Mouse (Mus musculus): ENCODE measurements around the gene Ngfr. TPM values are rescaled to one million over a fixed set of nuclear protein-coding genes. Genes with fewer than 3 reads are reported as not detected.
"Not testable (repeated sequence)": the region's sequence is repeated elsewhere in the genome, so short reads cannot be mapped to it uniquely, and the experiment has no call there.

The Ngfr gene
- polyA plus RNA-seq, 1 experiment = 42.3 TPM

- TF ChIP-seq CTCF (IDR thresholded peaks at IDR 0.05; ENCODE audit: borderline replicate concordance, extremely low read depth, insufficient read depth, insufficient read length) (no peak), POLR2A (IDR thresholded peaks at IDR 0.05; ENCODE audit: borderline replicate concordance, extremely low read depth, insufficient read depth, insufficient read length, poor library complexity, severe bottlenecking) (no peak)
- DNase-seq (ENCODE audit: low read depth) = peak; percentile 87
Observed at GRCm38 (mm10) chr11:95617785-95618465, 30.4 kb upstream of the Ngfr start.

- TF ChIP-seq POLR2A (IDR thresholded peaks at IDR 0.05; ENCODE audit: borderline replicate concordance, extremely low read depth, insufficient read depth, insufficient read length, poor library complexity, severe bottlenecking) (no peak), CTCF (IDR thresholded peaks at IDR 0.05; ENCODE audit: borderline replicate concordance, extremely low read depth, insufficient read depth, insufficient read length) (no peak)
- no peak for DNase-seq (ENCODE audit: low read depth)
Observed at GRCm38 (mm10) chr11:95614739-95615138, 27.2 kb upstream of the Ngfr start.

DNA sequence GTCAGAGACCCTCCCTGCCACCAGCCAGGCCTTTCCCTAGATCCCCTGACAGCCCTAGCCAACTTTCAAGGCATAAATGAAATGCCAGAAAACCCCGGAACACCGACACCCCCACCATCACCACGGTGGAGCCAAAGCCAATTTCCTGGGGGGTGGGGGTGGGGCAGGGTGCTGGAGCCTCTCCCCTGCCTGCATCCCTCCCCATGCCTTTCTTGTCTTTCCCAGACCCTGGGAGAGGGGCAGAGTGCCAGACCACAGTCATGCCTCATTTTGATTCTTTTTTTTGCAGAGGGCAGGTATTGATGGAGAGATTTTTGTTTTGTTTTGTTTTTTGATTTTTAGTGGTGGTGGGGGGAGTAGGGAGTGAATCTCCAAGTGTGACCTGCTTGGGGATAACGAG, 23.7 kb upstream of the Ngfr start:
- DNase-seq (ENCODE audit: low read depth) = no peak
- no peak for TF ChIP-seq CTCF (IDR thresholded peaks at IDR 0.05; ENCODE audit: borderline replicate concordance, extremely low read depth, insufficient read depth, insufficient read length)

GRCm38 (mm10) chr11:95610391-95610902, 22.9 kb upstream of the Ngfr start:
- peak; percentile 26 for DNase-seq (ENCODE audit: low read depth)
- TF ChIP-seq CTCF (IDR thresholded peaks at IDR 0.05; ENCODE audit: borderline replicate concordance, extremely low read depth, insufficient read depth, insufficient read length) (no peak), POLR2A (IDR thresholded peaks at IDR 0.05; ENCODE audit: borderline replicate concordance, extremely low read depth, insufficient read depth, insufficient read length, poor library complexity, severe bottlenecking) (no peak)

- DNase-seq (ENCODE audit: low read depth) = no peak
- TF ChIP-seq POLR2A (IDR thresholded peaks at IDR 0.05; ENCODE audit: borderline replicate concordance, extremely low read depth, insufficient read depth, insufficient read length, poor library complexity, severe bottlenecking) (no peak), CTCF (IDR thresholded peaks at IDR 0.05; ENCODE audit: borderline replicate concordance, extremely low read depth, insufficient read depth, insufficient read length) (no peak)
Observed at GRCm38 (mm10) chr11:95609924-95610323, 22.4 kb upstream of the Ngfr start.

DNA sequence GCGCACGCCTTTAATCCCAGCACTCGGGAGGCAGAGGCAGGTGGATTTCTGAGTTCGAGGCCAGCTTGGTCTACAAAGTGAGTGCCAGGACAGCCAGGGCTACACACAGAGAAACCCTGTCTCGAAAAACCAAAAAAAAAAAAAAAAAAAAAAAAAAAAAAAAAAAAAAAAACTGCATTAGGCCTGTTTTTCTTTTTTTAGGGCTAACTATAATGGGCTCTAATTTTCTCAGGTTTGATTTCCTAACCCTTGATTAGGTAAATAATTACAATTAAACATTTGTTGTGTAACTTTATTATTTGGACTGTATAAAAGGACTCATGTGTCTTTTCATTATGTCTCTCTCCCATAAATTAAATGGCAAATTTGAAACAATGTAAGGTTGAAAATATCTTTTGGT, 19.8 kb upstream of the Ngfr start:
- not testable (repeated sequence) for DNase-seq (ENCODE audit: low read depth)

DNA sequence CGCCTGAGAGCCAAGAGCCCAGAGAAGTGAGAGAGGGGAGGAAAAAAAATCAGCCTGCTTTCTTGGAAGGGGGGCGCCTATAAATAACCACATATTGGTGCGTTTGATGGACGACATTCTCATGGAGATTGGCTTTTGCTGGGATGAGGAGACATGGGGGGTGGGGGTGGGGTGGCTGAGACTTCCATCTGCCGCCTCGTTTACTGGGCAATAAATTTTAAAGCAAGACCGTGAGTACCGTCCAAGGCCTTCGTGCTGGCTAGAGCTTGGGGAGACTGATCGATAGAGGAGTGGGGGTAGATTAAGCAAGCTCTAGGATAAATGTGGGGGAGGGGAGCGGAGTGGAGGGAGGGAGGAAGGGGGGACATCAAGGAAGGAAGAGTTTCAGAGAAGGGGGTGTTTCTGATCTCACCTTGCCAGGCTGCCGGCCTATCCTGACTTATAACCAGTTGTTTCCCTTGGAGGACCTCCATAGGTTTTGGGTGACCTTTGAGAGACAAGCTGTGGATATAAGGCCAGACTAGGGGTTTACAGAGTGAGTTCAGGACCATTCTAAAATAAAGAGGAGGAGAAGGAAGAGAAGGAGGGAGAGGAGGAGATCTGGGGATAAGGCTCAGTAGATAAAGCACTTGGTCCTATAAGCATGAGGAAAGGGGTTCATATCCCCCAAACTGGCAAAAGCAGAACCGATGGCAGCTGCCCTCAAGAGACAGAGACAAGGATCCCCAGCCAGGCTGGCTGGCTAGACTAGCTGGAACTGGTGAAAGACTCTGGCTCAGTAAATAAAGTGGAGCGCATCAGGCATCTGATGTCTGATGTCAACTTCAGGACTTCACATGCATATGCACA, 10.9 kb upstream of the Ngfr start:
- TF ChIP-seq CTCF (IDR thresholded peaks at IDR 0.05; ENCODE audit: borderline replicate concordance, extremely low read depth, insufficient read depth, insufficient read length) (no peak), POLR2A (IDR thresholded peaks at IDR 0.05; ENCODE audit: borderline replicate concordance, extremely low read depth, insufficient read depth, insufficient read length, poor library complexity, severe bottlenecking) (no peak)
- peak; percentile 43 for DNase-seq (ENCODE audit: low read depth)

DNA sequence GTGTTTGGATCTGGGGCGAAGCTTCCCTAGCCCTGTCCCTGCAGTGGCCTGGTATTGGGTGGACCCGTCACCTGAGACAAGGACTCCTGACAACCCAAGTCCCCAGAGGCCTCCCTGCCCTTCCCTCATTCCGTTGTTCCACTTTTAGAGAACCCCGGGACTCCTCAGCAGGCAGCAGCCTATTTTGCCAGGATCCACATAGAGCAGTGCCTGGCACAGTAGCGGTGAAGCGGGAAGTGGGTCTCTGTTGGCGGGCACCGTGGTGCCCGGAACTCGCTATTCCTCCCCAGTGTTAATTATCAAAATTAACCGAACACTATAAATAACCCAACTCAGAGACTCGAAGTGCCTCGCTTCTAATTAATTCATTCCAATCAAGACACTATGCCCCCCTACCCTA, 10.2 kb upstream of the Ngfr start:
- TF ChIP-seq POLR2A (IDR thresholded peaks at IDR 0.05; ENCODE audit: borderline replicate concordance, extremely low read depth, insufficient read depth, insufficient read length, poor library complexity, severe bottlenecking) = no peak
- no peak for TF ChIP-seq CTCF (IDR thresholded peaks at IDR 0.05; ENCODE audit: borderline replicate concordance, extremely low read depth, insufficient read depth, insufficient read length)
- DNase-seq (ENCODE audit: low read depth) = peak; percentile 40

GRCm38 (mm10) chr11:95596704-95597103, 9.2 kb upstream of the Ngfr start:
- DNase-seq (ENCODE audit: low read depth) = no peak
- TF ChIP-seq POLR2A (IDR thresholded peaks at IDR 0.05; ENCODE audit: borderline replicate concordance, extremely low read depth, insufficient read depth, insufficient read length, poor library complexity, severe bottlenecking) (no peak), CTCF (IDR thresholded peaks at IDR 0.05; ENCODE audit: borderline replicate concordance, extremely low read depth, insufficient read depth, insufficient read length) (no peak)

GRCm38 (mm10) chr11:95596150-95596515, 8.6 kb upstream of the Ngfr start:
- DNase-seq (ENCODE audit: low read depth) = no peak
- no peak for TF ChIP-seq POLR2A (IDR thresholded peaks at IDR 0.05; ENCODE audit: borderline replicate concordance, extremely low read depth, insufficient read depth, insufficient read length, poor library complexity, severe bottlenecking)
- TF ChIP-seq CTCF (IDR thresholded peaks at IDR 0.05; ENCODE audit: borderline replicate concordance, extremely low read depth, insufficient read depth, insufficient read length) = no peak

- no peak for DNase-seq (ENCODE audit: low read depth)
- TF ChIP-seq POLR2A (IDR thresholded peaks at IDR 0.05; ENCODE audit: borderline replicate concordance, extremely low read depth, insufficient read depth, insufficient read length, poor library complexity, severe bottlenecking) (no peak), CTCF (IDR thresholded peaks at IDR 0.05; ENCODE audit: borderline replicate concordance, extremely low read depth, insufficient read depth, insufficient read length) (no peak)
Observed at GRCm38 (mm10) chr11:95595438-95596149, 8.1 kb upstream of the Ngfr start.
